Mouse (Mus musculus): ENCODE results near the gene Galnt10. TPM values are rescaled to one million over a fixed set of nuclear protein-coding genes. Genes with fewer than 3 reads are reported as not detected.

Galnt10 gene
- polyA plus RNA-seq, 1 experiment from 2014 or later: 19.7 TPM

GRCm38 (mm10) chr11:57683931-57684330 is 38.7 kb downstream of the Galnt10 start:
- H3K4me2 ChIP-seq (ENCODE audit: low read depth, low read length): no peak overlapping the region
- no peak overlapping the region for H3K9ac ChIP-seq (ENCODE audit: low read depth, low read length)
- peaks cover 20% of the 10 kb centered on the region for H3K4me1 ChIP-seq (ENCODE audit: control insufficient read depth, insufficient read depth, low read length)
- DNase-seq (ENCODE audit: low spot score) (peak; percentile 44), ATAC-seq (ENCODE audit: low read depth) (no peak; the same call in 1 of the 2 replicates)
- H3K9me3 ChIP-seq (ENCODE audit: control insufficient read depth, low read length): 0 out of 2 replicates have a peak, but pooled peaks cover 7% of the 10 kb centered on the region
- no peak overlapping the region for H3K4me3 ChIP-seq (ENCODE audit: low read depth, low read length)
- H3K27me3 ChIP-seq (replicated peaks; ENCODE audit: control insufficient read depth, insufficient read depth, low read length): no peaks in the 10 kb centered on the region
- H3K27ac ChIP-seq (replicated peaks; ENCODE audit: low read depth, low read length): no peak overlapping the region
- WGBS: 39% methylated on average over 8 of the region's 8 CpGs
- H3K36me3 ChIP-seq (ENCODE audit: control insufficient read depth, insufficient read depth, low read length): no peaks in the 10 kb centered on the region

- 51% methylated on average over 5 of the region's 5 CpGs for WGBS
- H3K27me3 ChIP-seq (replicated peaks; ENCODE audit: control insufficient read depth, insufficient read depth, low read length): no peaks in the 10 kb centered on the region
These were observed 39.6 kb downstream of the Galnt10 start for GRCm38 (mm10) chr11:57684891-57685290.

GRCm38 (mm10) chr11:57685689-57686454 is 40.6 kb downstream of the Galnt10 start:
- no peak overlapping the region for H3K27ac ChIP-seq (replicated peaks; ENCODE audit: low read depth, low read length)
- H3K4me1 ChIP-seq (ENCODE audit: control insufficient read depth, insufficient read depth, low read length): peaks cover 20% of the 10 kb centered on the region
- no peak overlapping the region for H3K4me3 ChIP-seq (ENCODE audit: low read depth, low read length)
- DNase-seq (ENCODE audit: low spot score): no peak
- H3K9me3 ChIP-seq (ENCODE audit: control insufficient read depth, low read length): no peaks in the 10 kb centered on the region
- WGBS: 45% methylated on average over 10 of the region's 10 CpGs
- ATAC-seq (ENCODE audit: low read depth): no peak
- no peak overlapping the region for H3K9ac ChIP-seq (ENCODE audit: low read depth, low read length)
- H3K4me2 ChIP-seq (ENCODE audit: low read depth, low read length): no peak overlapping the region
- H3K27me3 ChIP-seq (replicated peaks; ENCODE audit: control insufficient read depth, insufficient read depth, low read length): no peaks in the 10 kb centered on the region
- H3K36me3 ChIP-seq (ENCODE audit: control insufficient read depth, insufficient read depth, low read length): no peaks in the 10 kb centered on the region

More at GRCm38 (mm10) chr11:57684891-57685290, 39.6 kb downstream of the Galnt10 start:
- H3K4me1 ChIP-seq (ENCODE audit: control insufficient read depth, insufficient read depth, low read length): peaks cover 20% of the 10 kb centered on the region
- no peak overlapping the region for H3K4me2 ChIP-seq (ENCODE audit: low read depth, low read length)
- H3K4me3 ChIP-seq (ENCODE audit: low read depth, low read length): no peak overlapping the region
- H3K27ac ChIP-seq (replicated peaks; ENCODE audit: low read depth, low read length): no peak overlapping the region
- H3K9ac ChIP-seq (ENCODE audit: low read depth, low read length): no peak overlapping the region
- 0 out of 2 replicates have a peak, but pooled peaks cover under 1% of the 10 kb centered on the region for H3K9me3 ChIP-seq (ENCODE audit: control insufficient read depth, low read length)
- ATAC-seq (ENCODE audit: low read depth): no peak
- H3K36me3 ChIP-seq (ENCODE audit: control insufficient read depth, insufficient read depth, low read length): no peaks in the 10 kb centered on the region
- no peak for DNase-seq (ENCODE audit: low spot score)

GRCm38 (mm10) chr11:57686797-57687196 is 41.6 kb downstream of the Galnt10 start:
- ATAC-seq (ENCODE audit: low read depth): no peak
- Histone ChIP-seq H3K4me2 (ENCODE audit: low read depth, low read length) (no peak overlapping the region), H3K9ac (ENCODE audit: low read depth, low read length) (no peak overlapping the region), H3K27ac (replicated peaks; ENCODE audit: low read depth, low read length) (no peak overlapping the region), H3K4me1 (ENCODE audit: control insufficient read depth, insufficient read depth, low read length) (peaks cover 20% of the 10 kb centered on the region), H3K9me3 (ENCODE audit: control insufficient read depth, low read length) (no peaks in the 10 kb centered on the region), H3K36me3 (ENCODE audit: control insufficient read depth, insufficient read depth, low read length) (no peaks in the 10 kb centered on the region), H3K27me3 (replicated peaks; ENCODE audit: control insufficient read depth, insufficient read depth, low read length) (no peaks in the 10 kb centered on the region), H3K4me3 (ENCODE audit: low read depth, low read length) (no peak overlapping the region)
- DNase-seq (ENCODE audit: low spot score): no peak
- 82% methylated on average over 12 of the region's 12 CpGs for WGBS

- H3K4me1 ChIP-seq (ENCODE audit: control insufficient read depth, insufficient read depth, low read length): peaks cover 20% of the 10 kb centered on the region
- 94% methylated on average over 9 of the region's 9 CpGs for WGBS
These were observed 42.0 kb downstream of the Galnt10 start for GRCm38 (mm10) chr11:57687258-57687657.

GRCm38 (mm10) chr11:57688179-57688929 is 43.1 kb downstream of the Galnt10 start:
- H3K27ac ChIP-seq (replicated peaks; ENCODE audit: low read depth, low read length): no peak overlapping the region
- H3K4me1 ChIP-seq (ENCODE audit: control insufficient read depth, insufficient read depth, low read length): peaks cover 14% of the 10 kb centered on the region
- no peaks in the 10 kb centered on the region for H3K36me3 ChIP-seq (ENCODE audit: control insufficient read depth, insufficient read depth, low read length)
- H3K4me2 ChIP-seq (ENCODE audit: low read depth, low read length): no peak overlapping the region
- no peak overlapping the region for H3K4me3 ChIP-seq (ENCODE audit: low read depth, low read length)
- no peak overlapping the region for H3K9ac ChIP-seq (ENCODE audit: low read depth, low read length)
- H3K9me3 ChIP-seq (ENCODE audit: control insufficient read depth, low read length): no peaks in the 10 kb centered on the region
- no peak for DNase-seq (ENCODE audit: low spot score)
- WGBS: 70% methylated on average over 14 of the region's 14 CpGs
- H3K27me3 ChIP-seq (replicated peaks; ENCODE audit: control insufficient read depth, insufficient read depth, low read length): no peaks in the 10 kb centered on the region
- ATAC-seq (ENCODE audit: low read depth): no peak

More at GRCm38 (mm10) chr11:57687258-57687657, 42.0 kb downstream of the Galnt10 start:
- no peak for ATAC-seq (ENCODE audit: low read depth)
- Histone ChIP-seq H3K27ac (replicated peaks; ENCODE audit: low read depth, low read length) (no peak overlapping the region), H3K36me3 (ENCODE audit: control insufficient read depth, insufficient read depth, low read length) (no peaks in the 10 kb centered on the region), H3K9ac (ENCODE audit: low read depth, low read length) (no peak overlapping the region), H3K9me3 (ENCODE audit: control insufficient read depth, low read length) (no peaks in the 10 kb centered on the region), H3K4me2 (ENCODE audit: low read depth, low read length) (no peak overlapping the region), H3K4me3 (ENCODE audit: low read depth, low read length) (no peak overlapping the region), H3K27me3 (replicated peaks; ENCODE audit: control insufficient read depth, insufficient read depth, low read length) (no peaks in the 10 kb centered on the region)
- no peak for DNase-seq (ENCODE audit: low spot score)

GRCm38 (mm10) chr11:57689811-57690210 is 44.6 kb downstream of the Galnt10 start:
- ATAC-seq (ENCODE audit: low read depth) (no peak), DNase-seq (ENCODE audit: low spot score) (no peak)
- no peaks in the 10 kb centered on the region for H3K27me3 ChIP-seq (replicated peaks; ENCODE audit: control insufficient read depth, insufficient read depth, low read length)
- H3K27ac ChIP-seq (replicated peaks; ENCODE audit: low read depth, low read length): no peak overlapping the region
- H3K9ac ChIP-seq (ENCODE audit: low read depth, low read length): no peak overlapping the region
- H3K9me3 ChIP-seq (ENCODE audit: control insufficient read depth, low read length): no peaks in the 10 kb centered on the region
- no peak overlapping the region for H3K4me2 ChIP-seq (ENCODE audit: low read depth, low read length)
- no peaks in the 10 kb centered on the region for H3K36me3 ChIP-seq (ENCODE audit: control insufficient read depth, insufficient read depth, low read length)
- 79% methylated on average over 6 of the region's 6 CpGs for WGBS
- H3K4me3 ChIP-seq (ENCODE audit: low read depth, low read length): no peak overlapping the region
- peaks cover 6% of the 10 kb centered on the region; the same call in 1 of the 2 replicates for H3K4me1 ChIP-seq (ENCODE audit: control insufficient read depth, insufficient read depth, low read length)

- no peaks in the 10 kb centered on the region for H3K27me3 ChIP-seq (replicated peaks; ENCODE audit: control insufficient read depth, insufficient read depth, low read length)
- H3K4me1 ChIP-seq (ENCODE audit: control insufficient read depth, insufficient read depth, low read length): peaks cover 9% of the 10 kb centered on the region
- H3K4me2 ChIP-seq (ENCODE audit: low read depth, low read length): no peak overlapping the region
- no peak overlapping the region for H3K4me3 ChIP-seq (ENCODE audit: low read depth, low read length)
- no peak for ATAC-seq (ENCODE audit: low read depth)
- DNase-seq (ENCODE audit: low spot score): no peak
- no peaks in the 10 kb centered on the region for H3K9me3 ChIP-seq (ENCODE audit: control insufficient read depth, low read length)
- H3K27ac ChIP-seq (replicated peaks; ENCODE audit: low read depth, low read length): no peak overlapping the region
- WGBS: 89% methylated on average over 5 of the region's 5 CpGs
- H3K36me3 ChIP-seq (ENCODE audit: control insufficient read depth, insufficient read depth, low read length): no peaks in the 10 kb centered on the region
- no peak overlapping the region for H3K9ac ChIP-seq (ENCODE audit: low read depth, low read length)
These were observed 45.6 kb downstream of the Galnt10 start for GRCm38 (mm10) chr11:57690836-57691235.

Data from embryonic facial prominence, embryonic 14.5 days (tissue).